Mouse (Mus musculus) olfactory bulb, adult 2 months (tissue): ENCODE results near the gene Frrs1.

Experiments used
- CTCF ChIP-seq: fragments of 200-500 bp; IDR thresholded peaks from 2 replicates; pipeline ENCODE4 v1.5.1; 2012; ENCODE audit warnings: low read depth, mild to moderate bottlenecking, low read length, moderate library complexity; ENCODE audit not compliant: insufficient read depth
- POLR2A ChIP-seq: fragments of 200-500 bp; IDR thresholded peaks from 2 replicates; pipeline ENCODE4 v1.6.1; 2012; ENCODE audit warnings: mild to moderate bottlenecking, low read depth, low read length, moderate library complexity; ENCODE audit not compliant: insufficient read depth

- TF ChIP-seq POLR2A = no peak
- no peak for TF ChIP-seq CTCF
Measured at GRCm38 (mm10) chr3:116846084-116846483, 13.2 kb upstream of the Frrs1 start.
